Mouse (Mus musculus) forebrain, postnatal 0 days (tissue): ENCODE data around the gene Sphk2. TPM values are rescaled to one million over a fixed set of nuclear protein-coding genes. Genes with fewer than 3 reads are reported as not detected.
A peak's percentile ranks its signal among the peaks of the same experiment; 100 is the strongest.

Experiments used
- ATAC-seq: fragments of 200-750 bp; cut with Nextera tagmentation; 2 replicates; pipeline ENCODE4 v1.8.0; 2017; ENCODE audit warnings: mild to moderate bottlenecking, moderate library complexity
- DNase-seq: peaks from one replicate; pipeline ENCODE4 v3.0.0-alpha.2; 2015
- H3K27ac ChIP-seq: fragments of 300-500 bp; sonication (generic); 2 replicates; pipeline ENCODE4 v1.5.1; 2014; ENCODE audit warnings: low read depth, mild to moderate bottlenecking, antibody characterized with exemption, low read length, moderate library complexity, mixed read lengths
- H3K27me3 ChIP-seq: fragments of 300-500 bp; sonication (generic); 2 replicates; pipeline ENCODE4 v1.6.1; 2014; ENCODE audit warnings: mild to moderate bottlenecking, low read length, mixed read lengths; ENCODE audit not compliant: insufficient read depth
- H3K36me3 ChIP-seq: fragments of 300-500 bp; sonication (generic); 2 replicates; pipeline ENCODE4 v1.6.1; 2014; ENCODE audit warnings: mild to moderate bottlenecking, moderate library complexity; ENCODE audit not compliant: insufficient read depth
- H3K4me1 ChIP-seq: fragments of 300-500 bp; sonication (generic); 2 replicates; pipeline ENCODE4 v1.6.1; 2014; ENCODE audit warnings: antibody characterized with exemption; ENCODE audit not compliant: insufficient read depth
- H3K4me2 ChIP-seq: fragments of 300-500 bp; sonication (generic); 2 replicates; pipeline ENCODE4 v1.6.1; 2014; ENCODE audit warnings: low read depth, mild to moderate bottlenecking, moderate library complexity
- H3K4me3 ChIP-seq: fragments of 300-500 bp; sonication (generic); 2 replicates; pipeline ENCODE4 v1.5.1; 2014; ENCODE audit warnings: low read depth, low read length, mixed read lengths
- H3K9ac ChIP-seq: fragments of 300-500 bp; sonication (generic); 2 replicates; pipeline ENCODE4 v1.6.1; 2014; ENCODE audit warnings: mild to moderate bottlenecking
- H3K9me3 ChIP-seq: fragments of 300-500 bp; sonication (generic); 2 replicates; pipeline ENCODE4 v1.6.1; 2016; ENCODE audit warnings: low read length
- CTCF ChIP-seq: sonication (generic); IDR thresholded peaks from 2 replicates; pipeline ENCODE4 v1.5.1; 2016; ENCODE audit warnings: antibody characterized with exemption, control low read depth, low read depth
- WGBS: fragments of 180-500 bp; shearing (Covaris S2); extraction: QIAGEN DNeasy Blood & Tissue Kit; methylation state at CpG from one replicate; pipeline ENCODE4 v1.1.7; 2014; 5-methylcytosine and 5-hydroxymethylcytosine counted together
- polyA plus RNA-seq: library from polyadenylated mRNA; unstranded; fragments of >200 nt; fragmentation: Nextera tagmentation; extraction: Ambion mirVana; gene quantifications from 2 replicates; pipeline ENCODE4 v1.2.1, GENCODE M21; 2015
- total RNA-seq: library from RNA; depleted of rRNA; stranded (reverse); fragments of >200 nt; gene quantifications from 2 replicates; pipeline ENCODE4 v1.2.3, GENCODE M21; 2014

Sphk2 gene
- total and polyA plus RNA-seq, 2 experiments from 2014 or later, result 18.7 to 19.6 TPM

- peak overlapping the region; percentile 60; the same call in 1 of the 2 replicates for H3K9ac ChIP-seq
- TF ChIP-seq CTCF, result no peak
- no peaks in the 10 kb centered on the region for H3K9me3 ChIP-seq
- H3K36me3 ChIP-seq, result no peaks in the 10 kb centered on the region
- H3K27ac ChIP-seq, result peak overlapping the region; percentile 95
- DNase-seq (no peak), ATAC-seq (no peak)
- peaks cover 45% of the 10 kb centered on the region for H3K4me1 ChIP-seq
- H3K27me3 ChIP-seq, result no peaks in the 10 kb centered on the region
- H3K4me2 ChIP-seq, result peak overlapping the region; percentile 97
- 90% methylated on average over 17 of the region's 17 CpGs for WGBS
- H3K4me3 ChIP-seq, result no peak overlapping the region
Measured at GRCm38 (mm10) chr7:45702809-45703520, 14.8 kb downstream of the Sphk2 start.

GRCm38 (mm10) chr7:45702316-45702715 lies 15.5 kb downstream of the Sphk2 start:
- H3K36me3 ChIP-seq, result no peaks in the 10 kb centered on the region
- no peak overlapping the region for H3K4me3 ChIP-seq
- no peak overlapping the region for H3K4me2 ChIP-seq
- H3K9ac ChIP-seq, result no peak overlapping the region
- H3K9me3 ChIP-seq, result no peaks in the 10 kb centered on the region
- no peak for ATAC-seq
- peaks cover 42% of the 10 kb centered on the region for H3K4me1 ChIP-seq
- no peaks in the 10 kb centered on the region for H3K27me3 ChIP-seq
- DNase-seq, result no peak
- 93% methylated on average over 11 of the region's 11 CpGs for WGBS
- no peak overlapping the region for H3K27ac ChIP-seq
- no peak for TF ChIP-seq CTCF

- Histone ChIP-seq H3K4me3 (peak overlapping the region; percentile 54; the same call in 1 of the 2 replicates), H3K9ac (peak overlapping the region; percentile 78; the same call in 1 of the 2 replicates), H3K4me2 (peak overlapping the region; percentile 95), H3K36me3 (no peaks in the 10 kb centered on the region), H3K27me3 (no peaks in the 10 kb centered on the region), H3K4me1 (peaks cover 36% of the 10 kb centered on the region), H3K27ac (no peak overlapping the region), H3K9me3 (no peaks in the 10 kb centered on the region)
- TF ChIP-seq CTCF, result no peak
- DNase-seq (no peak), ATAC-seq (no peak)
- WGBS, result 86% methylated on average over 11 of the region's 11 CpGs
Measured at GRCm38 (mm10) chr7:45701607-45702006, 16.2 kb downstream of the Sphk2 start.

GRCm38 (mm10) chr7:45701072-45701471 lies 16.7 kb downstream of the Sphk2 start:
- Histone ChIP-seq H3K27ac (peak overlapping the region; percentile 93), H3K27me3 (no peaks in the 10 kb centered on the region), H3K4me3 (peak overlapping the region; percentile 54), H3K4me1 (peaks cover 35% of the 10 kb centered on the region), H3K9me3 (no peaks in the 10 kb centered on the region), H3K4me2 (peak overlapping the region; percentile 95), H3K9ac (peak overlapping the region; percentile 78), H3K36me3 (no peaks in the 10 kb centered on the region)
- 23% methylated on average over 11 of the region's 11 CpGs for WGBS
- TF ChIP-seq CTCF, result no peak
- ATAC-seq (no peak), DNase-seq (no peak)

GRCm38 (mm10) chr7:45700301-45701015 lies 17.3 kb downstream of the Sphk2 start:
- 2% methylated on average over 19 of the region's 20 CpGs for WGBS
- Histone ChIP-seq H3K36me3 (no peaks in the 10 kb centered on the region), H3K9ac (peak overlapping the region; percentile 78), H3K9me3 (no peaks in the 10 kb centered on the region), H3K27ac (peak overlapping the region; percentile 93), H3K4me1 (peaks cover 31% of the 10 kb centered on the region), H3K4me3 (peak overlapping the region; percentile 54), H3K4me2 (peak overlapping the region; percentile 95), H3K27me3 (no peaks in the 10 kb centered on the region)
- peak; percentile 19; the same call in 1 of the 2 replicates for ATAC-seq
- DNase-seq, result peak; percentile 84
- TF ChIP-seq CTCF, result no peak

- ATAC-seq (peak; percentile 12; the same call in 1 of the 2 replicates), DNase-seq (peak; percentile 62)
- peak within 1 kb of the TSS; percentile 93 for H3K27ac ChIP-seq
- peaks cover 29% of the 10 kb centered on the region for H3K4me1 ChIP-seq
- no peak for TF ChIP-seq CTCF
- WGBS, result 1% methylated on average over 35 of the region's 36 CpGs
- H3K9me3 ChIP-seq, result no peaks in the 10 kb centered on the region
- H3K9ac ChIP-seq, result peak within 1 kb of the TSS; percentile 78
- peak within 1 kb of the TSS; percentile 54 for H3K4me3 ChIP-seq
- no peaks in the 10 kb centered on the region for H3K27me3 ChIP-seq
- peak within 1 kb of the TSS; percentile 95 for H3K4me2 ChIP-seq
- no peaks in the 10 kb centered on the region for H3K36me3 ChIP-seq
Measured at GRCm38 (mm10) chr7:45699523-45700141, 18.2 kb downstream of the Sphk2 start, which contains the start of gene Car11. Car11 (plus strand) TSS chr7:45699843.
